Mouse (Mus musculus): ENCODE measurements around the gene Nova2.

GRCm38 (mm10) chr7:18991660-18992293, 66.1 kb downstream of the Nova2 start:
- TF ChIP-seq CTCF (IDR thresholded peaks at IDR 0.05; ENCODE audit: low read depth) (no peak), EP300 (IDR thresholded peaks at IDR 0.05; ENCODE audit: low read depth) (no peak)
